Mouse (Mus musculus) intestine, embryonic 14.5 days (tissue): ENCODE results near the gene BC055324. TPM values are rescaled to one million over a fixed set of nuclear protein-coding genes. Genes with fewer than 3 reads are reported as not detected.
"Not testable (repeated sequence)": the region's sequence is repeated elsewhere in the genome, so short reads cannot be mapped to it uniquely, and the experiment has no call there.

Experiments
- ATAC-seq: fragments of 200-750 bp; cut with Nextera tagmentation; replicated peaks from 2 replicates; pipeline ENCODE4 v1.8.0; 2017; ENCODE audit warnings: low read depth, moderate number of reproducible peaks, moderate TSS enrichment, moderate library complexity; ENCODE audit not compliant: low FRiP score, low TSS enrichment
- DNase-seq: peaks from one replicate; pipeline ENCODE4 v3.0.0-alpha.2; 2018; ENCODE audit warnings: low spot score
- H3K27ac ChIP-seq: fragments of 300-500 bp; sonication (generic); 2 replicates; pipeline ENCODE4 v1.5.1; 2014; ENCODE audit warnings: low read depth, mild to moderate bottlenecking, control low read depth
- H3K27me3 ChIP-seq: fragments of 300-500 bp; sonication (generic); replicated peaks from 2 replicates; pipeline ENCODE4 v1.6.1; 2014; ENCODE audit warnings: low read length, control low read depth; ENCODE audit not compliant: control insufficient read depth, insufficient read depth
- H3K36me3 ChIP-seq: fragments of 300-500 bp; sonication (generic); 2 replicates; pipeline ENCODE4 v1.6.1; 2014; ENCODE audit warnings: low read length, control low read depth; ENCODE audit not compliant: control insufficient read depth, insufficient read depth
- H3K4me1 ChIP-seq: fragments of 300-500 bp; sonication (generic); replicated peaks from 2 replicates; pipeline ENCODE4 v1.6.1; 2014; ENCODE audit warnings: low read length, control low read depth, mixed read lengths; ENCODE audit not compliant: control insufficient read depth, insufficient read depth
- H3K4me2 ChIP-seq: fragments of 300-500 bp; sonication (generic); 2 replicates; pipeline ENCODE4 v1.6.1; 2014; ENCODE audit warnings: low read length
- H3K4me3 ChIP-seq: fragments of 300-500 bp; sonication (generic); 2 replicates; pipeline ENCODE4 v1.5.1; 2014; ENCODE audit warnings: low read depth, low read length, control low read depth, mixed read lengths
- H3K9ac ChIP-seq: fragments of 300-500 bp; sonication (generic); 2 replicates; pipeline ENCODE4 v1.6.1; 2014; ENCODE audit warnings: mild to moderate bottlenecking, low read length
- H3K9me3 ChIP-seq: fragments of 300-500 bp; sonication (generic); 2 replicates; pipeline ENCODE4 v1.6.1; 2016; ENCODE audit warnings: low read length, control low read depth; ENCODE audit not compliant: control insufficient read depth
- WGBS: fragments of 180-500 bp; shearing (Covaris S2); extraction: QIAGEN DNeasy Blood & Tissue Kit; methylation state at CpG from one replicate; pipeline ENCODE4 v1.1.7; 2014; 5-methylcytosine and 5-hydroxymethylcytosine counted together
- polyA plus RNA-seq: library from polyadenylated mRNA; unstranded; fragments of >200 nt; fragmentation: Nextera tagmentation; extraction: Ambion mirVana; gene quantifications from 2 replicates; pipeline ENCODE4 v1.2.1, GENCODE M21; 2014

BC055324 gene
- 20.7 and 22.6 TPM in 2 replicates for polyA plus RNA-seq

DNA sequence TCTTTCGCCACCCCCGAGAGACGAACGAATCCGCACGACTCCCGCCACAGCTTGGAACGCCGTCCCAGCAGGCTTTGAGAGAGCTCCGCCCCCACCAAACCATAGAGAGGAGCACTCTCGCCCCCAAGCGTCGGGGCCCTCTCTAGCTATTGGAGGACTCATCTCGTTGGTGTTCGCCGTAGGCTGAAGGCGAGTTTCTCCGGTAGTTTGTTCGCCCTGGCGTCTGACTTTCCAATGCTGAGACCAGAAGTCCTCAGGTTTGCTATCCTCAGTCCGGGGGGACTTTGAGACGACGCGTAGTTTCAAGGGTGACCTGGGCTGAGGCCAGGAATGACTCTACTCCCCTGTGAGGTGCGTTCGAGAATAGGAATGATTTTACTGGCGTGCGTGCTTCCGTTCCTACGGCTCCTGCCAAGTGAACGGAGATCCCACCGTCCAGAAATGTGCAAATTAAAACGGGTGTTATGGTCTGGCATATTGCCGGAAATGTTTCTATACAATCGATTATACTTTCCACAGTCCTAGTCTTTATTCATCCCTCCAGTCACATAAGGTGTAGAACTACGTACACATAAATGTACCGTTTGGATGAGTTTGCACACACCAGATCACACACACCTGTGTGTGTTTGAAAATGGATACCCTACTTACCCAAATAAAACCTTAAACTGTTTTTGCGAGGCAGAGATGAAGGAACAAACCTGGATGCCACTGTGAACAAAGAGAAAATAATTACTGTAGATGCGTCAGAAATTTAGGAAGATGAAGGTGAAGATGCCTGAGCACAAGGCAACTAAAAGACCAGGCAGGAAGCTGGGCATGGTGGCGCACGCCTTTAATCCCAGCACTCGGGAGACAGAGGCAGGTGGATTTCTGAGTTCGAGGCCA is at the start of gene BC055324, which contains the start of gene Mettl18:
TSS of gene BC055324 (minus strand) at position 76 of the 888 bp plus-strand sequence.
TSS of gene Mettl18 (plus strand) at position 169 of the 888 bp plus-strand sequence.
- peak; percentile 97 for DNase-seq
- peak within 1 kb of the TSS; percentile 66 for H3K9ac ChIP-seq
- H3K4me2 ChIP-seq: peak within 1 kb of the TSS; percentile 77
- no peaks in the 10 kb centered on the region for H3K27me3 ChIP-seq
- H3K4me3 ChIP-seq: peak within 1 kb of the TSS; percentile 59
- no peaks in the 10 kb centered on the region for H3K36me3 ChIP-seq
- H3K27ac ChIP-seq: peak within 1 kb of the TSS; percentile 71
- peaks cover 6% of the 10 kb centered on the region for H3K4me1 ChIP-seq
- H3K9me3 ChIP-seq: no peaks in the 10 kb centered on the region
- 3% methylated on average over 43 of the region's 43 CpGs for WGBS
- ATAC-seq: peak; percentile 97

DNA sequence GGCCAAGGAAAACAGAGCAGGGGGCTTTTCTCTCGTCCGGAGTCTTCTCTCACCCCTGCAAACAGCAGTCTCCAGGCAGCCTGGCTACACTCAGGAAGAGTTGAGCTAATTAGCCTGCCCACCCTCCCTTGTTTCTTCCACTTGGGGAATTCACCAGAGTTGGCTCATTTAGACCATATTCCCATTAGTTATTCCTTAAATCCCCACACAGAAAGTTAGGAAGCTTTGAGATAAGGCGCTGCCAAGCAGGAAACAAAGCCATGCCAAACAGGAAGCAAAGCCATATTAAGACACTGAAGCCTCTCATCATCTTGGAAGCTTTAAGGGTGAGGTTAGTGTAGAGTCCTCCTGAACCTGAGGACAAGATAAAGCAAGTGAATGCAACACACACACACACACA is 49.0 kb upstream of the BC055324 start:
- ATAC-seq (no peak), DNase-seq (no peak)
- Histone ChIP-seq H3K4me2 (no peak overlapping the region), H3K36me3 (no peaks in the 10 kb centered on the region), H3K4me1 (no peaks in the 10 kb centered on the region), H3K4me3 (no peak overlapping the region), H3K27ac (no peak overlapping the region), H3K9ac (no peak overlapping the region), H3K9me3 (no peaks in the 10 kb centered on the region), H3K27me3 (no peaks in the 10 kb centered on the region)
- WGBS: 59% methylated on average over 3 of the region's 3 CpGs

DNA sequence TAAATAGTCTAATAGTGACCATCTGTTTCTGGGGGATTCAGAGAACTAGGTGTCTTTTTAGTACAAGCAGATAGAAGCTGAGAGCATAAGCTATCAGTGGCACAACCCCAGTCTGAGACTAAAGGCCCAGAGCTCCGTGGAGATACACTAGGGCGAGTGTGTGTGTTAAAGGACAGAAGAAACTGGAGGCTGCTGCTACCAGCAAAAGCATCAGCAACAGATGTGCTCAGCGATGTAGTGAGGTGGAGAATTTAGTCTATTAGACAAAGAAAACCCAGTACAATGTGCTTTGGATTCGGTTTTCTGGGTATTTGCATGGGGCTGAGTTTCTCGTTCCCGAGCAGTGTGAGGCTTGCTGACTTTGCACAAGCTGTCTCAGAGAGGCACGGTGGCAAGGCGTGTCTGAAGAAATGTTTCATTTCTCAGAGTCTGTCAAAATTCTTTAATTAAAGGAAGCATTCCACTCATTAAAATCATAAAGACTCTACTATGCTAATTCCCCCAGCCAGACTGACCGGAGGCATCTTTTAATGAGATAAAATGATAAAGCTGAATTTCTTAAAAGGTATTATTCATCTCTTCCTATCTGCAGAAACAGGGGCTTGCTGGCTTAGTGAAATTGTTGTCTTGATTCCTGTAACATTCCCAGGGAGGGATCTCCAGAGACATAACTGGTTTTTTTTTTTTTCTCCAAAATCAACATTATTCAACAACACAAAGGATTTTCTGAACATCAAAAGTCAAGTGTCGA is 46.0 kb upstream of the BC055324 start:
- no peaks in the 10 kb centered on the region for H3K36me3 ChIP-seq
- WGBS: 79% methylated on average over 10 of the region's 10 CpGs
- no peaks in the 10 kb centered on the region for H3K27me3 ChIP-seq
- ATAC-seq (no peak), DNase-seq (no peak)
- no peak overlapping the region for H3K27ac ChIP-seq
- no peaks in the 10 kb centered on the region for H3K4me1 ChIP-seq
- no peak overlapping the region for H3K9ac ChIP-seq
- no peaks in the 10 kb centered on the region for H3K9me3 ChIP-seq
- H3K4me3 ChIP-seq: no peak overlapping the region
- H3K4me2 ChIP-seq: no peak overlapping the region

DNA sequence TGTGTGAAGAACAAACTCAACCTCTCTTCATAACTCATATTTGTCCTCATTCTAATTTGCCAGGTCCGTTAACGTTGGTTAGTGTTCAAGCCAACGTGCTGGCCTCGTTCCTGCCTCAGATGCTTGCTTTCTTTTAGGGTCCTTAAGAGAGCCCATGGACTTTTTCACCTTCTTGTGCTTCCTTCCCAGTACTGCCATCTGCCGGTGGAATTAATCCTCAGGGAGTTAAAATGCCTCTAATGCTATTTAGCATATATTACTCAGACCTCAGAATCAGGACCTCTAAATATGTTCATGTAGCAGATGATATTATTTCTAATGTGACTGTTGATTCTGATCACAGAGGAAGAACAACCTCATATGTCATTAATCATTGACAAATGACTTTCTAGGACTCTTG is 32.8 kb upstream of the BC055324 start:
- H3K36me3 ChIP-seq: no peaks in the 10 kb centered on the region
- 59% methylated on average over 5 of the region's 5 CpGs for WGBS
- no peak overlapping the region for H3K4me2 ChIP-seq
- no peak overlapping the region for H3K9ac ChIP-seq
- no peak overlapping the region for H3K4me3 ChIP-seq
- H3K27me3 ChIP-seq: no peaks in the 10 kb centered on the region
- no peak for DNase-seq
- H3K9me3 ChIP-seq: no peaks in the 10 kb centered on the region
- H3K4me1 ChIP-seq: no peaks in the 10 kb centered on the region
- ATAC-seq: no peak
- H3K27ac ChIP-seq: no peak overlapping the region

DNA sequence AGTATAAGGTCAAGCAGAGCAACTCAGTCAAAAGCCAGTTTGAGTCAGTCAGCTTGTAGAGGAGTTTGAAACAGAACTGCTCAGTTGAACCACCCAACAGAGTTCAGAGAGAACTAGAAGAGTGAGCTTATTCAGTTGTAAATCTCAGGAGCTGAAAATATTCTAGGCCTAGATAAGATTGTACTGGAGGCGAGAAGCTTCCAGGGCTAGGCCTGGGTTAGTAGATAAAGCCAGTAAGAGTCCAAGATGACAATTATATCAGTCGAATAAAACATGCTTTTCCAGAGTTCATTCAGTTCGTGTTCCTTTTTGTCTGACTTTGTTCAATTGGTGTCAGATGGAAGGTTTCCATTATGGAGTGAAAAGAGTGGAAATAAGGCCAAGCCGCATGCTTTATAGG is 31.1 kb upstream of the BC055324 start:
- Histone ChIP-seq H3K4me1 (no peaks in the 10 kb centered on the region), H3K9me3 (no peaks in the 10 kb centered on the region), H3K9ac (no peak overlapping the region), H3K27ac (no peak overlapping the region), H3K27me3 (no peaks in the 10 kb centered on the region), H3K4me3 (no peak overlapping the region), H3K4me2 (no peak overlapping the region), H3K36me3 (no peaks in the 10 kb centered on the region)
- 85% methylated on average over 4 of the region's 4 CpGs for WGBS
- ATAC-seq (no peak), DNase-seq (no peak)

DNA sequence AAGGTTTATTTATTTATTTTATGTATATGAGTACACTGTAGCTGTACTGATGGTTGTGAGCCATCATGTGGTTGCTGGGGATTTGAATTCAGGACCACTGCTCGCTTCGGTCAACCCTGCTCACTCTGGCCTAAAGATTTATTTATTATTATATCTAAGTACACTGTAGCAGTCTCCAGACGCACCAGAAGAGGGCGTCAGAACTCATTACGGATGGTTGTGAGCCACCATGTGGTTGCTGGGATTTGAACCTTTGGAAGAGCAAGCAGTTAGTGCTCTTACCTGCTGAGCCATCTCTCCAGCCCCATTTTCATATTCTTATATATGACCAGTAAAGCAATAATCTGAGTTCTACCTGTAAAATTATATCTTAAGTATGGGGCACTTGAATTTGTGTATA is 27.5 kb upstream of the BC055324 start:
- H3K4me3 ChIP-seq, H3K27me3 ChIP-seq: not testable (repeated sequence)
- WGBS: 76% methylated on average over 5 of the region's 5 CpGs

DNA sequence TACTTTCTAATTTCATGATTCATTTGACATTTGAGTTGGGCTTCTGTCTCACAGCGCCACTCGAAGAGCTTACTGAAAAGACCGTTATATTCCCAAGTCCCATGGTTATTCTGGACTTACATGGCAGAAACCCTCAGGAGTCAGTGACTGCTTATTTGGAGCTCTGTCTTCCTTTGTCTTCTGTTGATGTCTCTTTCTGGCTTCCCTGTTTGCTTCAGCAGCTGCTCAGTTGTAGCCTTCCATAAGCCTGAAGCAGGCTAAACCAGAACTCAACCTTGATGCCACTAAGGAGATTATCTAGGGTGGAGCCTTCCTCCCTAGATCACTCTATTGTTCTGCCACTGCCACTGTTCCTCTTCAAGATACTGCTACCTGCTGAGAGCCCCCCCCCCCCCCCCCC is 26.1 kb upstream of the BC055324 start:
- not testable (repeated sequence) for H3K4me3 ChIP-seq, H3K4me1 ChIP-seq, H3K9ac ChIP-seq, ATAC-seq, DNase-seq, H3K4me2 ChIP-seq, H3K9me3 ChIP-seq, H3K36me3 ChIP-seq, H3K27me3 ChIP-seq, H3K27ac ChIP-seq
- WGBS: 94% methylated on average over 3 of the region's 3 CpGs

More for the DNA sequence above, 27.5 kb upstream of the BC055324 start:
- not testable (repeated sequence) for H3K9me3 ChIP-seq, H3K4me1 ChIP-seq, H3K9ac ChIP-seq, DNase-seq, H3K4me2 ChIP-seq, ATAC-seq, H3K36me3 ChIP-seq, H3K27ac ChIP-seq

DNA sequence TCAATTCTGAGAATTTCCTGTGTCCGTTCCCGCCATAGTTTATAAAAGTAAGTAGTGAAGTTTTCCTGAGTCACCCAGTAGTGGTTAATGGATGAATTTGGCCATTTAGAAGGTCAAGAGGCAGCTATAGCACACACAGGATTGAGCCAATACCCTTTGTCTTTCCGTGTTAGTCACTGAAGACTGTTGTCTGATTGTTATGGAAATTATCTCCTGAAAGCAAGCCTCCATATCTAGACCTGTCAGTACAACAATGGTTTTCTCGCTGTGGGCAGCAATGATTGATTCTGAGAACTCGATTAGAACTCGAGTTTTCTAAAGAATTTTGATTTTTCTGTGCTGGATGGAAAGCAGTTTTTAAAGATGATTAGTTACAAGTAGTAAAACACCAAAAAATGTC is 25.2 kb upstream of the BC055324 start:
- DNase-seq (no peak), ATAC-seq (no peak)
- H3K27ac ChIP-seq: no peak overlapping the region
- no peaks in the 10 kb centered on the region for H3K9me3 ChIP-seq
- no peak overlapping the region for H3K9ac ChIP-seq
- H3K4me3 ChIP-seq: no peak overlapping the region
- H3K4me1 ChIP-seq: no peaks in the 10 kb centered on the region
- 69% methylated on average over 6 of the region's 6 CpGs for WGBS
- H3K36me3 ChIP-seq: no peaks in the 10 kb centered on the region
- H3K27me3 ChIP-seq: no peaks in the 10 kb centered on the region
- no peak overlapping the region for H3K4me2 ChIP-seq
